In the genomic region with DNA sequence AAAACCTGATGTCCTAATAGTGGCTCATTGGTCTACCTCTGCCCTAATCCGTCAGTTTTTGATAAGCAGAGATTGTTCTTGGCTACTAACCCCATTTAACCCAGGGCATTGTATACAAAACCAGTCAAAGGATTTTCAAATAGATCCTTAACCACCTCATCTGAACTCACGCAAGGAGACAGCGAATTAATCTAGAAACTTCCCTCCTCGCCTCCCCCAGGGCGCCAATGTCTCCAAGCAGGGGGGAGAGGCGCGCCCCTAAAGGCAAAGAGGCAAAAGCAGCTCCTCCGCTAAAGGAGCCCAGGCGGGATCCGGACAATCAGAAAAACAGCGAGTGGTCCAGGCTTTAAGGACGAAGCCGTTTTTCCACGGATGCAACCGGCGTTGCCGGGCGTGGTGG, we compare ENCODE assay signal across 8 mouse cellular contexts. TPM values are rescaled to one million over a fixed set of nuclear protein-coding genes. Genes with fewer than 3 reads are reported as not detected.
DNase-seq lines count a peak whose midpoint lies in the region; ATAC-seq and TF ChIP-seq lines count a peak whose summit lies in the region.

No protein-coding gene starts in this region.

- peaks cover 41% of the 10 kb centered on the region for H3K79me2 ChIP-seq in CH12.LX (replicated peaks; ENCODE audit: control insufficient read depth, extremely low read depth, insufficient read depth, poor library complexity, severe bottlenecking)

- no peaks in the 10 kb centered on the region for H3K9me3 ChIP-seq in CH12.LX (replicated peaks; ENCODE audit: low read length)
- H3K9me3 ChIP-seq in forebrain, embryonic 15.5 days: no peaks in the 10 kb centered on the region
- no peaks in the 10 kb centered on the region for H3K9me3 ChIP-seq in liver, postnatal 0 days (ENCODE audit: low read length)

- peak overlapping the region; percentile 65; the same call in 1 of the 2 replicates for H3K4me2 ChIP-seq in CH12.LX (ENCODE audit: insufficient read depth, low read depth, poor library complexity, severe bottlenecking)
- peak overlapping the region; percentile 76 for H3K4me2 ChIP-seq in forebrain, embryonic 15.5 days (replicated peaks)
- H3K4me2 ChIP-seq in liver, postnatal 0 days (ENCODE audit: low read depth, low read length): peak overlapping the region; percentile 99

- H3K4me3 ChIP-seq in gastrocnemius, adult 2 months: peak overlapping the region; percentile 94
- peak overlapping the region; percentile 61 to 90 (median 68) for H3K4me3 ChIP-seq in CH12.LX (replicated peaks in 1 of 3; ENCODE audit: low read depth in 2 of 3, low read length in 2 of 3, poor library complexity in 1 of 3)
- H3K4me3 ChIP-seq in forebrain, embryonic 15.5 days: peak overlapping the region; percentile 98
- peak overlapping the region; percentile 69 for H3K4me3 ChIP-seq in liver, postnatal 0 days (ENCODE audit: low read depth, low read length)

- peak overlapping the region; percentile 98 for H3K27ac ChIP-seq in gastrocnemius, adult 2 months
- H3K27ac ChIP-seq in CH12.LX (ENCODE audit: insufficient read depth, low read depth): peak overlapping the region; percentile 41
- peak overlapping the region; percentile 100 for H3K27ac ChIP-seq in forebrain, embryonic 15.5 days (replicated peaks)
- peak overlapping the region; percentile 92 for H3K27ac ChIP-seq in liver, postnatal 0 days (ENCODE audit: low read depth)

- peaks cover 0 to 26% of the 10 kb centered on the region in 2 experiments; a peak in 2 of 4 replicates for H3K4me1 ChIP-seq in CH12.LX (ENCODE audit: control insufficient read depth in 1 of 2, insufficient read depth in 2 of 2)
- H3K4me1 ChIP-seq in forebrain, embryonic 15.5 days: peaks cover 35% of the 10 kb centered on the region
- H3K4me1 ChIP-seq in liver, postnatal 0 days (ENCODE audit: insufficient read depth): peaks cover 34% of the 10 kb centered on the region

- TF ChIP-seq POLR2A in CH12.LX (IDR thresholded peaks at IDR 0.05; ENCODE audit: low read depth, low read length): no peak

- H3K27me3 ChIP-seq in CH12.LX (replicated peaks): no peaks in the 10 kb centered on the region
- H3K27me3 ChIP-seq in forebrain, embryonic 15.5 days: no peaks in the 10 kb centered on the region
- H3K27me3 ChIP-seq in liver, postnatal 0 days (ENCODE audit: insufficient read depth, low read length): no peaks in the 10 kb centered on the region

- no peak for TF ChIP-seq RAD21 in CH12.LX (IDR thresholded peaks at IDR 0.05; ENCODE audit: low read depth, low read length)

- no peak for ATAC-seq in forebrain, embryonic 15.5 days (replicated peaks)
- ATAC-seq in liver, postnatal 0 days: no peak

- WGBS in forebrain, embryonic 15.5 days: under 1% methylated on average over 18 of the region's 18 CpGs
- WGBS in liver, postnatal 0 days (ENCODE audit: insufficient replicate concordance): under 1% methylated on average over 18 of the region's 18 CpGs

- TF ChIP-seq CTCF in gastrocnemius, adult 2 months (IDR thresholded peaks at IDR 0.05): no peak
- TF ChIP-seq CTCF in CH12.LX (conservative IDR thresholded peaks at IDR 0.05 in 1 of 2, IDR thresholded peaks at IDR 0.05 in 1 of 2; ENCODE audit: low read depth in 2 of 2, low read length in 2 of 2): no peak
- TF ChIP-seq CTCF in liver, postnatal 0 days (IDR thresholded peaks at IDR 0.05; ENCODE audit: low read depth): no peak

- in situ Hi-C loops in CH12.LX (cut with MboI; ENCODE audit: low pct_ligation_motif_present, low pct_unique_long_range_greater_than_20kb, low sequenced_read_pairs): no loop called here

- H3K36me3 ChIP-seq in CH12.LX (replicated peaks in 1 of 2; ENCODE audit: control insufficient read depth in 1 of 2, insufficient read depth in 1 of 2, low read length in 1 of 2): peaks cover 0 to 19% of the 10 kb centered on the region in 2 experiments
- H3K36me3 ChIP-seq in forebrain, embryonic 15.5 days: no peaks in the 10 kb centered on the region
- 0 out of 2 replicates have a peak, but pooled peaks cover 4% of the 10 kb centered on the region for H3K36me3 ChIP-seq in liver, postnatal 0 days (replicated peaks; ENCODE audit: insufficient read depth, low read length)

- dilution Hi-C loops in CH12.LX (cut with MboI; ENCODE audit: extremely low pct_ligation_motif_present, extremely low pct_unique_long_range_greater_than_20kb, low sequenced_read_pairs): no loop called here

- intact Hi-C loops in gastrocnemius, adult 2 months (cut with DNase I): no loop called here
- intact Hi-C loops in gastrocnemius, postnatal 36 days (cut with DNase I): no loop called here

- no peak for DNase-seq in gastrocnemius, adult 2 months
- DNase-seq in gastrocnemius, adult 18-20 months (ENCODE audit: low spot score): no peak
- no peak for DNase-seq in CH12.LX (ENCODE audit: extremely low read depth)
- no peak for DNase-seq in liver, postnatal 0 days
- no peak for DNase-seq in gastrocnemius, postnatal 36 days
- DNase-seq in retina, postnatal 1 day: no peak
- no peak for DNase-seq in cerebellum, adult 11-12 months

- peak overlapping the region; percentile 87 for H3K9ac ChIP-seq in CH12.LX (ENCODE audit: insufficient read depth, low read depth)
- H3K9ac ChIP-seq in forebrain, embryonic 15.5 days (replicated peaks): peak overlapping the region; percentile 96
- peak overlapping the region; percentile 83 for H3K9ac ChIP-seq in liver, postnatal 0 days (replicated peaks)

- no peak for TF ChIP-seq EP300 in CH12.LX (IDR thresholded peaks at IDR 0.05; ENCODE audit: low read length)
- TF ChIP-seq EP300 in liver, postnatal 0 days (IDR thresholded peaks at IDR 0.05; ENCODE audit: low read depth): no peak

TF ChIP-seq in CH12.LX, 34 proteins besides CTCF, POLR2A, EP300 and RAD21:
- TF ChIP-seq MAFK (IDR thresholded peaks at IDR 0.05; ENCODE audit: insufficient replicate concordance, low read length) (no peak), BHLHE40 (IDR thresholded peaks at IDR 0.05; ENCODE audit: low read depth, low read length) (no peak), ZNF384 (IDR thresholded peaks at IDR 0.05; ENCODE audit: low read depth, low read length) (no peak), NRF1 (IDR thresholded peaks at IDR 0.05; ENCODE audit: low read depth, low read length) (no peak), RCOR1 (conservative IDR thresholded peaks at IDR 0.05; ENCODE audit: low read depth, low read length) (no peak), ELF1 (IDR thresholded peaks at IDR 0.05; ENCODE audit: low read depth, low read length) (no peak), JUN (IDR thresholded peaks at IDR 0.05; ENCODE audit: insufficient read depth, low read depth, low read length) (no peak), JUND (conservative IDR thresholded peaks at IDR 0.05; ENCODE audit: low read depth, low read length) (no peak), SIN3A (IDR thresholded peaks at IDR 0.05; ENCODE audit: low read length) (no peak), CHD2 (IDR thresholded peaks at IDR 0.05; ENCODE audit: low read length) (no peak), MXI1 (IDR thresholded peaks at IDR 0.05; ENCODE audit: low read depth, low read length) (no peak)

RNA-seq across cellular contexts. Expression of a gene that starts 0.6 kb away (rescaled TPM):
- total RNA-seq in gastrocnemius, adult 2 months (2021): 10 to 100 TPM; 75.4 to 81.3 TPM
- total RNA-seq in gastrocnemius, adult 18-20 months (2021): 10 to 100 TPM; 72.1 to 87.9 TPM
- total RNA-seq in CH12.LX (2012; rRNA removed): 124 and 176 TPM in 2 replicates
- total RNA-seq in CH12.LX (2014; rRNA removed): 196 and 210 TPM in 2 replicates
- polyA plus RNA-seq in CH12.LX (2012; ENCODE audit: insufficient read length, low read depth): 247 and 274 TPM in 2 replicates
- 430 and 444 TPM in 2 replicates for polyA plus RNA-seq in forebrain, embryonic 15.5 days (2015; fragmentation: Nextera tagmentation; extraction: Ambion mirVana)
- 193 and 194 TPM in 2 replicates for polyA plus RNA-seq in liver, postnatal 0 days (2015; fragmentation: Nextera tagmentation; extraction: Ambion mirVana)
- 10 to 100 TPM; 56.6 to 60.7 TPM for total RNA-seq in gastrocnemius, postnatal 36 days (2021)

RNA-seq across cellular contexts. Expression of a gene that starts 22.8 kb away (rescaled TPM):
- 100 to 1,000 TPM; 385 to 418 TPM for total RNA-seq in gastrocnemius, adult 2 months (2021)
- 100 to 1,000 TPM; 382 to 392 TPM for total RNA-seq in gastrocnemius, adult 18-20 months (2021)
- 1,257 and 1,396 TPM in 2 replicates for total RNA-seq in CH12.LX (2012; rRNA removed)
- total RNA-seq in CH12.LX (2014; rRNA removed): 1,670 and 1,798 TPM in 2 replicates
- 1,330 and 1,397 TPM in 2 replicates for polyA plus RNA-seq in CH12.LX (2012; ENCODE audit: insufficient read length, low read depth)
- polyA plus RNA-seq in forebrain, embryonic 15.5 days (2015; fragmentation: Nextera tagmentation; extraction: Ambion mirVana): 599 and 612 TPM in 2 replicates
- 384 and 394 TPM in 2 replicates for polyA plus RNA-seq in liver, postnatal 0 days (2015; fragmentation: Nextera tagmentation; extraction: Ambion mirVana)
- 100 to 1,000 TPM; 318 to 407 TPM for total RNA-seq in gastrocnemius, postnatal 36 days (2021)

RNA-seq across cellular contexts. Expression of a gene that starts 24.9 kb away (rescaled TPM):
- 1,000 to 10,000 TPM; 3,225 to 4,497 TPM for total RNA-seq in gastrocnemius, adult 2 months (2021)
- 1,000 to 10,000 TPM; 3,383 to 3,450 TPM for total RNA-seq in gastrocnemius, adult 18-20 months (2021)
- total RNA-seq in CH12.LX (2012; rRNA removed): 1,695 and 1,781 TPM in 2 replicates
- total RNA-seq in CH12.LX (2014; rRNA removed): 1,737 and 1,775 TPM in 2 replicates
- 1,504 and 1,607 TPM in 2 replicates for polyA plus RNA-seq in CH12.LX (2012; ENCODE audit: insufficient read length, low read depth)
- 2,026 and 2,088 TPM in 2 replicates for polyA plus RNA-seq in forebrain, embryonic 15.5 days (2015; fragmentation: Nextera tagmentation; extraction: Ambion mirVana)
- polyA plus RNA-seq in liver, postnatal 0 days (2015; fragmentation: Nextera tagmentation; extraction: Ambion mirVana): 1,808 and 1,865 TPM in 2 replicates
- total RNA-seq in gastrocnemius, postnatal 36 days (2021): 1,000 to 10,000 TPM; 3,740 to 3,926 TPM

RNA-seq across cellular contexts. Expression of a gene that starts 33.2 kb away (rescaled TPM):
- 10 to 100 TPM; 12.7 to 13.2 TPM for total RNA-seq in gastrocnemius, adult 2 months (2021)
- total RNA-seq in gastrocnemius, adult 18-20 months (2021): 10 to 100 TPM; 12.4 to 13.9 TPM
- 11.8 and 12.8 TPM in 2 replicates for total RNA-seq in CH12.LX (2012; rRNA removed)
- total RNA-seq in CH12.LX (2014; rRNA removed): 4.5 and 5.4 TPM in 2 replicates
- polyA plus RNA-seq in CH12.LX (2012; ENCODE audit: insufficient read length, low read depth): 29.5 and 34.0 TPM in 2 replicates
- 9.1 and 9.8 TPM in 2 replicates for polyA plus RNA-seq in forebrain, embryonic 15.5 days (2015; fragmentation: Nextera tagmentation; extraction: Ambion mirVana)
- 4.3 and 5.4 TPM in 2 replicates for polyA plus RNA-seq in liver, postnatal 0 days (2015; fragmentation: Nextera tagmentation; extraction: Ambion mirVana)
- total RNA-seq in gastrocnemius, postnatal 36 days (2021): 10 to 100 TPM; 11.9 to 14.2 TPM

RNA-seq across cellular contexts. Expression of a gene that starts 43.2 kb away (rescaled TPM):
- under 1 TPM; 0.61 to 0.95 TPM for total RNA-seq in gastrocnemius, adult 2 months (2021)
- total RNA-seq in gastrocnemius, adult 18-20 months (2021): 1 to 10 TPM in 1 of 2 experiments, under 1 TPM in 1; 0.64 to 1.0 TPM
- total RNA-seq in CH12.LX (2012; rRNA removed) (69.5 and 79.6 TPM in 2 replicates), CH12.LX (2014; rRNA removed) (151 and 171 TPM in 2 replicates)
- polyA plus RNA-seq in CH12.LX (2012; ENCODE audit: insufficient read length, low read depth): 101 and 102 TPM in 2 replicates
- polyA plus RNA-seq in forebrain, embryonic 15.5 days (2015; fragmentation: Nextera tagmentation; extraction: Ambion mirVana): 61.6 and 62.3 TPM in 2 replicates
- polyA plus RNA-seq in liver, postnatal 0 days (2015; fragmentation: Nextera tagmentation; extraction: Ambion mirVana): 26.2 and 29.1 TPM in 2 replicates
- 1 to 10 TPM in 1 of 2 experiments, under 1 TPM in 1; 0.71 to 1.1 TPM for total RNA-seq in gastrocnemius, postnatal 36 days (2021)

Comparison
In these comparisons a context has a peak if more than half of its experiments do, and no peak if none do; other contexts are left out.
1. H3K27ac ChIP-seq: peak in every context shown above with its lines; median percentile 100 in forebrain, embryonic 15.5 days; 98 in gastrocnemius, adult 2 months; 92 in liver, postnatal 0 days; 41 in CH12.LX.